Mouse (Mus musculus) limb, embryonic 14.5 days (tissue): ENCODE measurements around the gene Coro6. TPM values are rescaled to one million over a fixed set of nuclear protein-coding genes. Genes with fewer than 3 reads are reported as not detected.

Source experiments
- ATAC-seq: fragments of 200-750 bp; cut with Nextera tagmentation; 2 replicates; pipeline ENCODE4 v1.8.0; 2017; ENCODE audit warnings: low read depth, moderate number of reproducible peaks, moderate TSS enrichment; ENCODE audit not compliant: low FRiP score
- DNase-seq: peaks from one replicate; pipeline ENCODE4 v3.0.0-alpha.2; 2015; ENCODE audit warnings: low spot score
- H3K27ac ChIP-seq: fragments of 300-500 bp; sonication (generic); replicated peaks from 2 replicates; pipeline ENCODE4 v1.5.1; 2014; ENCODE audit warnings: low read depth, mild to moderate bottlenecking, low read length, moderate library complexity, mixed read lengths
- H3K27me3 ChIP-seq: fragments of 300-500 bp; sonication (generic); 2 replicates; pipeline ENCODE4 v1.6.1; 2014; ENCODE audit warnings: low read length, mixed read lengths; ENCODE audit not compliant: control insufficient read depth, insufficient read depth
- H3K36me3 ChIP-seq: fragments of 300-500 bp; sonication (generic); 2 replicates; pipeline ENCODE4 v1.6.1; 2014; ENCODE audit warnings: mild to moderate bottlenecking, low read length, moderate library complexity, mixed read lengths; ENCODE audit not compliant: control insufficient read depth, insufficient read depth
- H3K4me1 ChIP-seq: fragments of 300-500 bp; sonication (generic); 2 replicates; pipeline ENCODE4 v1.6.1; 2014; ENCODE audit warnings: antibody characterized with exemption, low read length, mixed read lengths; ENCODE audit not compliant: control insufficient read depth, insufficient read depth
- H3K4me2 ChIP-seq: fragments of 300-500 bp; sonication (generic); replicated peaks from 2 replicates; pipeline ENCODE4 v1.6.1; 2014; ENCODE audit warnings: low read depth, mild to moderate bottlenecking, low read length, moderate library complexity; ENCODE audit not compliant: severe bottlenecking
- H3K4me3 ChIP-seq: fragments of 300-500 bp; sonication (generic); replicated peaks from 2 replicates; pipeline ENCODE4 v1.5.1; 2014; ENCODE audit warnings: low read length
- H3K9ac ChIP-seq: fragments of 300-500 bp; sonication (generic); 2 replicates; pipeline ENCODE4 v1.6.1; 2014; ENCODE audit warnings: mild to moderate bottlenecking, low read depth, low read length, moderate library complexity; ENCODE audit not compliant: severe bottlenecking
- H3K9me3 ChIP-seq: fragments of 300-500 bp; sonication (generic); 2 replicates; pipeline ENCODE4 v1.6.1; 2016; ENCODE audit warnings: low read length; ENCODE audit not compliant: control insufficient read depth
- POLR2A ChIP-seq: fragments of 200-500 bp; IDR thresholded peaks from 2 replicates; pipeline ENCODE4 v1.8.0; 2012; ENCODE audit warnings: inconsistent platforms, mild to moderate bottlenecking, moderate library complexity, borderline replicate concordance; ENCODE audit not compliant: insufficient read depth, insufficient read length; ENCODE audit errors: extremely low read depth
- WGBS: fragments of 180-500 bp; shearing (Covaris S2); extraction: QIAGEN DNeasy Blood & Tissue Kit; methylation state at CpG from one replicate; pipeline ENCODE4 v1.1.7; 2014; 5-methylcytosine and 5-hydroxymethylcytosine counted together
- polyA plus RNA-seq, 2 experiments: library from polyadenylated mRNA; depleted of rRNA in 1 of 2; stranded (reverse) in 1 of 2; unstranded in 1 of 2; fragments of >200 nt; fragmentation: Nextera tagmentation in 1 of 2; extraction: Ambion mirVana in 1 of 2; gene quantifications; 2 replicates each; pipeline versions ENCODE4 v1.2.1 to v1.2.3; 2012 to 2014

Coro6 gene
- polyA plus RNA-seq, 2 experiments: 2.3 to 10.5 TPM

DNA sequence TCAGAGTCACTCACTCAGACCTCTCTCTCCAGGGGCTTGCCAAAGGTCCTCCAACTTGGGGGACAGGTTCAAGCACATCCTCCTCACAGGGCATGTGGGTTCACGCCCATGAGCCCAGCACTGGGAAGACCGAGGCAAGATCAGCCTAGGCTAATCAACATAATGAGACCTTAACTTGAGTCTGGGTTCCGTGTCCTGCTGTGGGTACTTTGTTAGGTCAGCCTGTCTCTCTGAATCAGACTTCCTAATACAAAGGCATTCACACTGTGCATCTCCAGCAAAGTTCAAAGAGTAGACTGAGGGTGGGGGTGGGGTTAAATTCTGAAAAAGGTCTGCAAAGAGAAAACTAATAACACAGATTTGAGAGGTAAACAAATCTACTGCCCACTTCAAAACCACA is 2.9 kb downstream of the Coro6 start:
- no peak overlapping the region for H3K9ac ChIP-seq
- WGBS: 63% methylated on average over 3 of the region's 3 CpGs
- no peak overlapping the region for H3K27ac ChIP-seq
- H3K9me3 ChIP-seq: no peaks in the 10 kb centered on the region
- no peak for ATAC-seq
- no peak overlapping the region for H3K4me2 ChIP-seq
- H3K4me1 ChIP-seq: peaks cover 9% of the 10 kb centered on the region; the same call in 1 of the 2 replicates
- peaks cover 67% of the 10 kb centered on the region for H3K27me3 ChIP-seq
- no peak for TF ChIP-seq POLR2A
- no peak overlapping the region for H3K4me3 ChIP-seq
- no peak for DNase-seq
- no peaks in the 10 kb centered on the region for H3K36me3 ChIP-seq

DNA sequence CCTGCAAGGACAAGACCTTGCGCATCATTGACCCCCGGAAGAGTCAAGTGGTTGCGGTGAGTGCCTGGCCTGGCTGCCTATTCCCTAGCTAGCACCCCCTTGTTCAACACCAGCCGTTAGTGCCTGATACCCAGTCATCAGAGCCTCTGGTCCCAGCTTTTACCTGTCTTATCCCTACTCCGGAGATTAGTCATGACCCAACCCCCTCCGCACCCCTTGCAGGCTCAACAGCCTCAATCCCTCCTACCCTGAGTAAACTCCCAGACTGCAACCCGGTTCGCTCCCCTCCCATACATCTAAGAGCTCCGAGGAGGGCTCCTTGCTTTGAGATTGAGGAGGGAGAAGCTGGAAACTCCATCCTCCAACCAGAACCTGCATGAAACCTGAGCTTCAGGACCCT is 4.3 kb downstream of the Coro6 start:
- peaks cover 7% of the 10 kb centered on the region for H3K36me3 ChIP-seq
- ATAC-seq: no peak
- H3K27me3 ChIP-seq: peaks cover 54% of the 10 kb centered on the region
- TF ChIP-seq POLR2A: no peak
- H3K4me3 ChIP-seq: peak overlapping the region; percentile 8; the same call in 1 of the 2 replicates
- no peak overlapping the region for H3K9ac ChIP-seq
- peaks cover 9% of the 10 kb centered on the region; the same call in 1 of the 2 replicates for H3K4me1 ChIP-seq
- no peak for DNase-seq
- no peak overlapping the region for H3K27ac ChIP-seq
- WGBS: 34% methylated on average over 9 of the region's 9 CpGs
- no peak overlapping the region for H3K4me2 ChIP-seq
- no peaks in the 10 kb centered on the region for H3K9me3 ChIP-seq

- Histone ChIP-seq H3K9ac (no peak overlapping the region; the same call in 1 of the 2 replicates), H3K4me1 (peaks cover 6% of the 10 kb centered on the region; the same call in 1 of the 2 replicates), H3K27ac (no peak overlapping the region), H3K4me2 (no peak overlapping the region), H3K36me3 (peaks cover 13% of the 10 kb centered on the region), H3K4me3 (peak overlapping the region; percentile 8; the same call in 1 of the 2 replicates), H3K9me3 (no peaks in the 10 kb centered on the region), H3K27me3 (peaks cover 48% of the 10 kb centered on the region)
- DNase-seq (no peak), ATAC-seq (no peak)
- WGBS: 11% methylated on average over 10 of the region's 25 CpGs
- no peak for TF ChIP-seq POLR2A
These were observed 4.9 kb downstream of the Coro6 start for GRCm38 (mm10) chr11:77467157-77467556.

DNA sequence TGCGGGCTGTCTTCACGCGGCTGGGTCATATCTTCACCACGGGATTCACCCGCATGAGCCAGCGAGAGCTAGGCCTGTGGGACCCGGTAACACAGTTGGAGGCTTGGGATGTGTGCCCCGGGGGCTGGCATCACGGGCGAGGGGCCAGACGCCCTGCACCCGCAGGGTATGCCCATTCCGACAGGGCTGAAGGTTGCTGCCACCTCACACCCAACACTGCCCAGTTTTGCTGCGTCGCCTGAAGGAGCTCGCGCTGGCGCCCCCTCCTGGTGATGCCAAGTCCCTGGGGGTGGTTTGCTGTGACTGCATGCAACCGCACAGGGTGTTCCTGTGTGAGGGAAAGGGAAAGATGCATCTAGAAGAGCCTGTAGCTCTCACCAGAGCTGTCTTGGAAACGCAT is 5.6 kb downstream of the Coro6 start:
- ATAC-seq (no peak), DNase-seq (no peak)
- TF ChIP-seq POLR2A: no peak
- Histone ChIP-seq H3K4me2 (no peak overlapping the region), H3K4me3 (no peak overlapping the region), H3K36me3 (peaks cover 20% of the 10 kb centered on the region), H3K27me3 (peaks cover 42% of the 10 kb centered on the region), H3K4me1 (peaks cover 2% of the 10 kb centered on the region; the same call in 1 of the 2 replicates), H3K9ac (no peak overlapping the region), H3K9me3 (no peaks in the 10 kb centered on the region), H3K27ac (no peak overlapping the region)
- WGBS: 12% methylated on average over 20 of the region's 20 CpGs

DNA sequence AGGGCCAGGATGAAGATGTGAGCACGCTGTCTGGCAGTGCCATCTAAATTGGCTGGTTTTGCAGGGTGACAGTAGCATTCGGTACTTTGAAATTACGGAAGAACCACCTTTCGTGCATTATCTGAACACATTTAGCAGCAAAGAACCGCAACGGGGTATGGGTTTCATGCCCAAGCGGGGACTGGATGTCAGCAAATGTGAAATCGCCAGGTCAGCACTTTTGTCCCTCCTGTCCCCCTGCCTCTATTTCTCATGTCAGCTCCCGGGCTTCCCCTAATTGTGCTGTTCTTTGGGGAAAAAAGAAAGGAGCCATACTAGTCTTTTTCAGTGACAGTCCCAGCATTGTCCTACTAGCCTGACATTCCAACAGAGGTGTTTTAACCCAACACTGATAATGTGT is 6.2 kb downstream of the Coro6 start:
- TF ChIP-seq POLR2A: no peak
- Histone ChIP-seq H3K9me3 (no peaks in the 10 kb centered on the region), H3K9ac (no peak overlapping the region), H3K36me3 (peaks cover 25% of the 10 kb centered on the region), H3K4me3 (no peak overlapping the region), H3K4me1 (no peaks in the 10 kb centered on the region), H3K27me3 (peaks cover 36% of the 10 kb centered on the region), H3K27ac (no peak overlapping the region), H3K4me2 (no peak overlapping the region)
- WGBS: 84% methylated on average over 9 of the region's 9 CpGs
- ATAC-seq: no peak
- DNase-seq: no peak

DNA sequence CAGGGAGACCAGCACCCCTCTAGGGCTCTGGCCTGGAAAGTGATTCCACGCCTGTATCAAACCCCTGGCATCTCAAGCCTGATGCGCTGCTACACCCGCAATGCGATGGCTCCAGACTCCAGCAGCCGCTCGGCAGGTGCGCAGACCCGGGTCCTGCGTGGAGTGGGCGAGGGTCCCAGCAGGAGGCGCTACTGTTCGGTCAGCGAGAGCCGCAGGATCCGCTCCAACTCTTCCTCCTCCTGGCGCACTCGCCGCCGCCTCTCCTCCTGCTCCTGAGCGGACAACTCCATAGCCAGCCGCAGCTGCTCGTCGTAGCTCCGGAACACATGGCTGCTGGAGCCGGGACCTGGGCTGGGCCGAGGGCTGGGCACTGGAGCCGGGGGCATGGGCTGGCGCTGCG is 9.2 kb downstream of the Coro6 start:
- WGBS: 66% methylated on average over 27 of the region's 29 CpGs
- Histone ChIP-seq H3K4me3 (no peak overlapping the region), H3K27ac (no peak overlapping the region), H3K9ac (no peak overlapping the region), H3K4me1 (no peaks in the 10 kb centered on the region), H3K4me2 (no peak overlapping the region), H3K27me3 (peaks cover 20% of the 10 kb centered on the region), H3K9me3 (no peaks in the 10 kb centered on the region), H3K36me3 (peaks cover 33% of the 10 kb centered on the region)
- ATAC-seq (no peak), DNase-seq (no peak)
- no peak for TF ChIP-seq POLR2A
